Mouse (Mus musculus): ENCODE results near the gene Xylt1.
A peak's percentile ranks its signal among the peaks of the same experiment; 100 is the strongest.

Xylt1 gene

GRCm38 (mm10) chr7:117613796-117614195 lies 233.0 kb downstream of the Xylt1 start:
- no peak for DNase-seq (ENCODE audit: low read depth, low spot score)

- DNase-seq (ENCODE audit: low read depth, low spot score): no peak
Measured at GRCm38 (mm10) chr7:117614346-117614745, 233.6 kb downstream of the Xylt1 start.

GRCm38 (mm10) chr7:117614851-117615250 lies 234.1 kb downstream of the Xylt1 start:
- no peak for DNase-seq (ENCODE audit: low read depth, low spot score)

- DNase-seq (ENCODE audit: low read depth, low spot score): no peak
Measured at GRCm38 (mm10) chr7:117616277-117616676, 235.5 kb downstream of the Xylt1 start.

- no peak for DNase-seq (ENCODE audit: low read depth, low spot score)
Measured at GRCm38 (mm10) chr7:117618715-117619150, 238.0 kb downstream of the Xylt1 start.

GRCm38 (mm10) chr7:117621566-117621965 lies 240.8 kb downstream of the Xylt1 start:
- peak; percentile 55 for DNase-seq (ENCODE audit: low read depth, low spot score)

GRCm38 (mm10) chr7:117622769-117623168 lies 242.0 kb downstream of the Xylt1 start:
- DNase-seq (ENCODE audit: low read depth, low spot score): no peak

GRCm38 (mm10) chr7:117628791-117629190 lies 248.0 kb downstream of the Xylt1 start:
- peak; percentile 36 for DNase-seq (ENCODE audit: low read depth, low spot score)

- peak; percentile 40 for DNase-seq (ENCODE audit: low read depth, low spot score)
Measured at GRCm38 (mm10) chr7:117630657-117631056, 249.9 kb downstream of the Xylt1 start.

GRCm38 (mm10) chr7:117635584-117635983 lies 254.8 kb downstream of the Xylt1 start:
- DNase-seq (ENCODE audit: low read depth, low spot score): no peak

GRCm38 (mm10) chr7:117636713-117637112 lies 255.9 kb downstream of the Xylt1 start:
- DNase-seq (ENCODE audit: low read depth, low spot score): no peak

- DNase-seq (ENCODE audit: low read depth, low spot score): no peak
Measured at GRCm38 (mm10) chr7:117637997-117638396, 257.2 kb downstream of the Xylt1 start.

- no peak for DNase-seq (ENCODE audit: low read depth, low spot score)
Measured at GRCm38 (mm10) chr7:117652637-117653036, 271.9 kb downstream of the Xylt1 start.

GRCm38 (mm10) chr7:117655732-117656131 lies 275.0 kb downstream of the Xylt1 start:
- peak; percentile 54 for DNase-seq (ENCODE audit: low read depth, low spot score)

- DNase-seq (ENCODE audit: low read depth, low spot score): peak; percentile 64
Measured at GRCm38 (mm10) chr7:117658180-117658579, 277.4 kb downstream of the Xylt1 start.

GRCm38 (mm10) chr7:117658739-117659138 lies 278.0 kb downstream of the Xylt1 start:
- DNase-seq (ENCODE audit: low read depth, low spot score): peak; percentile 61

GRCm38 (mm10) chr7:117667286-117667685 lies 286.5 kb downstream of the Xylt1 start:
- DNase-seq (ENCODE audit: low read depth, low spot score): no peak

GRCm38 (mm10) chr7:117668226-117668625 lies 287.4 kb downstream of the Xylt1 start:
- DNase-seq (ENCODE audit: low read depth, low spot score): peak; percentile 37

- peak; percentile 91 for DNase-seq (ENCODE audit: low read depth, low spot score)
Measured at GRCm38 (mm10) chr7:117672121-117672591, 291.4 kb downstream of the Xylt1 start.

GRCm38 (mm10) chr7:117686120-117686996 lies 305.6 kb downstream of the Xylt1 start:
- DNase-seq (ENCODE audit: low read depth, low spot score): peak; percentile 19

GRCm38 (mm10) chr7:117686997-117687302 lies 306.2 kb downstream of the Xylt1 start:
- no peak for DNase-seq (ENCODE audit: low read depth, low spot score)

- peak; percentile 16 for DNase-seq (ENCODE audit: low read depth, low spot score)
Measured at GRCm38 (mm10) chr7:117695612-117696011, 314.8 kb downstream of the Xylt1 start.

- no peak for DNase-seq (ENCODE audit: low read depth, low spot score)
Measured at GRCm38 (mm10) chr7:117697681-117698080, 316.9 kb downstream of the Xylt1 start.
